Mouse (Mus musculus): Measurements from ENCODE around the gene Rftn1.

Gene Rftn1

DNA sequence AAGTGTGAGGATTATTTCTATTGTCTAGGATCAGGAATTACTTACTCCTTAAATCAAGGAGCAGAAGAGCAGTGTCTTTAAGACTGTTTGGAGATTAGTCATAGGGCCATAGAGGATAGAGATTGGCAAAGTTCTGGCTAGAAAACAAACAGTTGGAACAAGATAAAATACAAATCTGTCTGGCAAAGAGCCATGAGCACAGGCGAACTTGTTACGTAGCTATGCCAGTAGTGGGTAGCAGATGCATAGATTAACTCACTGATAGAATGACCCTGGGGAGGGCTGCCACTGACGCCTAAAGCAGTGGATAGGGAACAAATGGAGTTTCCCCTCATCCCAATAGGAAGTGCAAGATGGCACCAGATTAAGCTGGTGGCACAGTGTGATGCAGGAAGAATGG is 97.1 kb downstream of the Rftn1 start:
- DNase-seq (ENCODE audit: low read depth, low spot score): no peak

DNA sequence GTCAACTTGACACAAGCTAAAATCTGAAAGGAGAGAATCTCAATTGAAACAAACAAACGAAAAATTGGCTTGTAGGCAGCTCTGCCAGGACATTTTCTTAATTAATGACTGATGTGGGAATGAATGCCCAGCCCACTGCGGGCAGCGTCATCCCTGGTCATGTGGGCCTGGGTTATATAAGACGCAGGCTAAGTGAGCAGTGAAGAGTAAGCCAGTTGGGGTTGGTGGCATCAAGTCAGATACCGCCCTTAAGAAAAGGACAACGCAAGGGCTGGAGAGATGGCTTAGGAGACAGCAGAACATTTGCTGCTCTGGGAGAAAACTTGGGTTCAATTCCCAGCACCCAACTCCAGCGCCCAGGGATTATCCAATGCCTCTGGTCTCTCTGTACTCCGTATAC is 97.6 kb downstream of the Rftn1 start:
- no peak for DNase-seq (ENCODE audit: low read depth, low spot score)

DNA sequence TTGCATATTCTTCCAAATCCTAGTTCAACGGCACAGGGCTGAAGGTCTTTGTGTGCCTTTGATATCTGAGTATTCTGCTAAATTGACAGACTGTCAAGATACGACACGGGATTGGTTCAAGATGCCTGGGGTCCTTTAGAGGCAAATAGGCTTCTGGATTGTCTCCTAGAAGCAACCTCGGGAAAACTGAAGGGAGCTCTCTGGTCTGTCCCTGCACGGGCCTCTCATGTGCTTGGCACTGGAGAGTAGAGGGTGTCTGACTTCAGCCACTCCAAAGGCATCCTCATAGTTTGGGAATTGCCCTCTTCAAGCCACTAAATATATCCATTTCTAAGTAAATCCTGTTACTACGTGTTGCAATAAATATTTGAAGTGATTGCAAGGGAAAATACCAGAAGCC is 98.6 kb downstream of the Rftn1 start:
- no peak for DNase-seq (ENCODE audit: low read depth, low spot score)

- DNase-seq (ENCODE audit: low read depth, low spot score): no peak
Measured at GRCm38 (mm10) chr17:50089725-50090124, 100.7 kb downstream of the Rftn1 start.

GRCm38 (mm10) chr17:50088054-50088453 is 102.4 kb downstream of the Rftn1 start:
- DNase-seq (ENCODE audit: low read depth, low spot score): no peak

DNA sequence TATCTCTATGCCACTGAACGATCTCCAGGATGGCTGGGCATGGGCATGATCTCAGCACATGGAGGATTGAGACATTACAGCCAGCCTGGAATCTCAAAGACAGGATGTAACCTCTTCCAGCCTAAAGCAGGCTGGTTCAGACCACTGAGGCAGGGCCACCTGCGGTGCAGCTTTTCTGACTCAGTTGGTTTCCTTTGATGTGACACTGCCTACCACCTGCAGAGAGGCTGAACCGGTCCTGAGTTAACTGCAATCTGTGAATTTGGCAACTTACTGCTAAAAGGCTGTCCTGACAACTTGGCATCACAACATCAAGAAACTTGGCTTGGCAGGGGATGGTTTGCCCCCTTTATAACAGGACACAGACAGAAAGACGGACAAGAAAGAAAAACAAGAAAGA is 103.6 kb downstream of the Rftn1 start:
- DNase-seq (ENCODE audit: low read depth, low spot score): no peak

DNA sequence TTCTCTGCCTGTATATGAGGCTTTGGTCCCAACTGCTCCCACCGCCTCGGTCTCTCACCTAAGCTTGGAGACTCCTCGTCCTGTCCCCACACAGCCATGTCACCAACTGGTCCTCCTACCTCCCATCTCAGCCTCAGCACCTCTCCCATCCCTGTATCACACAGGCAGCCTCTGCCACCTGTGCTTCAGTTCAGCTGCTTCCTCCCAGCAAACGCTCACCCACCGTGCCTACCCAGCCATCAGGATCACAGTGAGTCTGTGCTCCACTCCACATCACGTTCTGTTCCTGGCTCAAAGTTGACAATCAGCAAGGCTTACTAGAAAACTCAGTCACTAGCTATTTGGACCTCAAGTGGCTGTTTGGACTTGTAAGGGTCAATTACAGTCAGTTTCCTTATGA is 105.8 kb downstream of the Rftn1 start:
- DNase-seq (ENCODE audit: low read depth, low spot score): no peak

- DNase-seq (ENCODE audit: low read depth, low spot score): no peak
Measured at GRCm38 (mm10) chr17:50083937-50084336, 106.5 kb downstream of the Rftn1 start.

- no peak for DNase-seq (ENCODE audit: low read depth, low spot score)
Measured at GRCm38 (mm10) chr17:50082947-50083346, 107.5 kb downstream of the Rftn1 start.

DNA sequence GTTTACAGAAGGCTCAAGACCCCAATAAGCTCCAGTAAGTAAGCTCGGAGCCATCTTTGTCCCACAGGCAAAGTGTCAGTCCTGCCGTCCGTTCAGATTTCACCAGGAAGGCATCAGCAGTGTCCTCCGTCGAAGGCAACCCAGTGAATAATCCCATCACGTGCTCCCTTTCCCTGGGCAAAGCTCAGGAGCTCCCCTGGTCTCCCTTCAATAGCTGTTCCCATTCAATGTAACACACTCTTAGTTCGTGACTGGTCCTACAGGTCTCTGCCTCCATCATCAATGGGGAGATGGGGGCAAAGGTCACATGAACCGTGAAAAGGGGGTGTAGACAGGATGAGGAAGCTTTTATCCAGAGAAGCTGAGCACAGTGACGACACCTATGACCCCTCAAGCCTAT is 108.8 kb downstream of the Rftn1 start:
- DNase-seq (ENCODE audit: low read depth, low spot score): no peak

DNA sequence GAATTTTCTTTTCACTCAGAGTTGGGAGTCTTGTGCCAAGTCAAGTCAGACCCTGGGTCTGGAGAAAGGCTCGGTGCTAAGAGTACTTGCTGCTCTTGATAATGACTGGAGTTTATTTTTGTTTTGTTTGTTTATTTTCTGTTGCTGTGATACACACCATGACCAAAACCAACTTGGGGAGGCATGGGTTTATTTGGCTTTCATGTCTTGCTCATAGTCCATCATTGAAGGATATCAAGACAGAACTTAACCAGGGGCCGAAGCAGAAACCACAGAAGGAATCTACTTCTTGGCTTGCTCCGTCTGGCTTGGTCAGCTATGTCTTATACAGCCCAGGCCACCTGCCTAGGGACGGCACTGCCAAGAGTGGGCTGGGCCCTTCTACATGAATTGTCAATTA is 109.5 kb downstream of the Rftn1 start:
- DNase-seq (ENCODE audit: low read depth, low spot score): no peak

- DNase-seq (ENCODE audit: low read depth, low spot score): no peak
Measured at GRCm38 (mm10) chr17:50078749-50079148, 111.7 kb downstream of the Rftn1 start.

GRCm38 (mm10) chr17:50072982-50073965 is 117.2 kb downstream of the Rftn1 start:
- DNase-seq (ENCODE audit: low read depth, low spot score): no peak

DNA sequence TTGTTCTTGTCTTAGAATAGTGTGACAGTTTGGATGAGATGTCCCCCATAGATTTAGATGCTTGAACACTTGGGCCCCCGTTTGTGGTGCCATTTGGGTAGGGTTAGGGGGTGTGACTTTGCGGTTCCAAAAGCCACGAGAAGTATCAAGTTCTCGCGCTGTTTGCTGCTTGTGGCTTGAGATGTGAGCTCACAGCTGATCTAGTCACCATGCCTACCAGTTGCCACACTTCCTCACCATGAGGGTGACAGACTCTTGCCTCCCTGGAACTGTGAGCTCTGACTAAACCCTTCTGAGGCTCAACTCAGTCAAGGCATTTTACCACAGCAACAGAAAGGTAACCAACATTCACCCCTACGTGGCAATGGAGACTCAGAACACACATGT is 118.9 kb downstream of the Rftn1 start:
- DNase-seq (ENCODE audit: low read depth, low spot score): no peak

- no peak for DNase-seq (ENCODE audit: low read depth, low spot score)
Measured at GRCm38 (mm10) chr17:50070822-50071601, 119.5 kb downstream of the Rftn1 start.

- DNase-seq (ENCODE audit: low read depth, low spot score): no peak
Measured at GRCm38 (mm10) chr17:50069897-50070636, 120.4 kb downstream of the Rftn1 start.

- DNase-seq (ENCODE audit: low read depth, low spot score): no peak
Measured at GRCm38 (mm10) chr17:50069205-50069604, 121.3 kb downstream of the Rftn1 start.

GRCm38 (mm10) chr17:50068681-50069138 is 121.8 kb downstream of the Rftn1 start:
- no peak for DNase-seq (ENCODE audit: low read depth, low spot score)

GRCm38 (mm10) chr17:50067774-50068680 is 122.4 kb downstream of the Rftn1 start:
- no peak for DNase-seq (ENCODE audit: low read depth, low spot score)

DNA sequence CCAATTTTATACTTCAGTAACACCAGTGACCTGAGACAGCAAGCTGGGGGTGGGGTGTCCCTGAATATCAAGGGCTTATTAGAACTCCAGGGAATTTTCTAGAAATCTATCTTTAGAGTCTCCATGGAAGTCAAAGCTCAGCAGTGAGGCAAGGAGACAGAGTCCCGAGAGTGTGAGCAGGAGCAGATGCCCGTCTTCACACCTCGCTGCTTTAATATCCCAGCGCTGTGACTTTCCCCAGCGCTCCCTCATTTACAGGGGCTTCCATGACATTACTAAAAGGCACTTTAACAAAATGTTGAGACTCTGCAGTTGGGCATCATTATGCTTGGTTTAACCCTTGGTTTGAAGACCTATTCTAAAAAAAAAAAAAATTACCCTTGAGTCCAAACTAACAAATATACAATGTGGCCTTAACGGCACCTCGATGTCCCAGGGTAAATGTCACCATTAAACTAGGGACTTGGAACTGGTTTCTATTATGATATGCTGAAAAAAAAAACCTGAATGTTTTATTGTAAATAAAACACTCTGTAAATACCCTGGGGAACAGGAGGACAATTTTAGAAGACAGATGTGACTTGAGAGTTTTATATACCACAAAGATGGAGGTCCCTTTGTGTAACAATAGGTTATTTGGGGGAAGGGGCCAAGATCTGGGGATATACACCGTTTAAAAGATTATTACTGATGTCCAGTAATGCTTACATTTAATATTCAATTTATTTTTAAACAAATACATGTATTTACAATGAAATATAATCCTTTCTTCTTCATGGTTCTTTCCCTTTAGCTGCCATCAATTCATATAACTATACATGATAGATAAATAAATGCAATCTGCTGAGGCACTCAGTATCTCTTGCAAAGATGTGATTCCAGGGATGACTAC is 123.4 kb downstream of the Rftn1 start:
- no peak for DNase-seq (ENCODE audit: low read depth, low spot score)

Data from 3T3-L1 (cell line).